Mouse (Mus musculus): ENCODE measurements at regions not wholly inside any gene's neighbourhood (a gene's known extent, or its start where the extent isn't known, plus 50 kb on each side); places are given as distances from the start of the nearest gene placed in this dataset.

DNA sequence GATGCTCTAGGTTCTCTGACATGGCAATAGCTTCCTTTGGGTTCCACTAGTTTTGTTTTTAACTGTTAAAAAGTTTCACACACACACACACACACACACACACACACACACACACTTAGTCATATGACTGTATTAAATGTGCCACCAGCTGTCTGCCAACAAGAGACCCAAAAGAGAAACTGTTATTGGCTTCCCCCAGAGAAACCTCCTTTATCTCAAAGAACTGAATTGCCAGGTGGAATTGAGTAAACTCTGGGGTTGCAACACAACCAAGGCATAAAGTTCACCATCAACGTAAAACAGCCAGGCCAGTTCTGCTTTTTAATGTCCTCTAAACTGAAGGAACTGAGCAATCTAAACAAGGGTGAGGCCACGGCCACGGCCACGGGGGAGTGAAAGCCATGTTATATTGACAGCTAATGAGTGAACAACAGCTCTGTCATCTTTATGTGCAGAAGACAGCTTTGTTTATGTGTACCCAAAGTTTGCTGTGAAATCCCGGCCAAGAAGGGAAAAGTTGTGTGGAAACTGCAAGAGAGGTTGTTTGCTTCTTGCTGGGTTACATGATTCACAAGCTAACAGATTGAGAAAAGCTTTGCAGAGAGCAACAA, 69.3 kb downstream of the Btg1 start:
- no peak for DNase-seq (ENCODE audit: low read depth, low spot score)

DNA sequence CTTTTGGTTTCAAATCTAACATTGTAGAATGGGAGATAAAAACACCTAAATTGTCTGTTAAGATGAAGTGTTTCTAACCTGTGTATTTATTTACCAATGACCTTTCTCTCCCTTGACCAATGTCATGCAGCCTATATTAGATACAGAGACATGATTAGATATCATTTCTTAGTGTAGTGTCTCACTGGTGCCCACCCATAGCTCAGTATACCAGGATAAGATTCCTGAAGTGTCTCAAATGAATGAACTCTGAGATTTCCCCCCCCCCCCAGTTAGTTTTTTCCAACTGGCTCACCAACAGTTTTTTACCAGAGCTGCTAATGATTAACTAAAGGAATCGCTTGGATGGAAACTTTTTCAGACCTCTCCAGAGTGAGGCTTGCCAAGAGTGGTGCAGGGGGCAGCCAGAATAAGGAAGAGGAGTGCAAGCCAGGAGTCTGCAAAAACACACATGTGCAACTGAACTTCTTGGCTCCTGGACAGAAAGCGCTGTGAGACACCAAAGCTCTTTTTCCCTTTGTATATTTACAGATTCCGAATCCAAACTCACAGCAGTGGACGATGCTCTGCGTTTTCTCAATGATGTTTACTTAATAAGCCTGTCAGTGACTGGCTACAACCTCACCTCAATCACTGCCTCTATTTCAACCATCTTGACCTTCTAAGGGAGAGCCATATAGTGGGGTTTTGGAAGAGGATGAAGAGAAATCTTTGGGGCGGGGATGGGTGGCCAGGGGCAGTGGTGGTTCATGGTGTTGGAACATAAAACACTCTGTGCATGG, 70.0 kb downstream of the Btg1 start:
- no peak for DNase-seq (ENCODE audit: low read depth, low spot score)

- no peak for DNase-seq (ENCODE audit: low read depth, low spot score)
These were observed 70.6 kb downstream of the Btg1 start for GRCm38 (mm10) chr10:96687441-96687772.

DNA sequence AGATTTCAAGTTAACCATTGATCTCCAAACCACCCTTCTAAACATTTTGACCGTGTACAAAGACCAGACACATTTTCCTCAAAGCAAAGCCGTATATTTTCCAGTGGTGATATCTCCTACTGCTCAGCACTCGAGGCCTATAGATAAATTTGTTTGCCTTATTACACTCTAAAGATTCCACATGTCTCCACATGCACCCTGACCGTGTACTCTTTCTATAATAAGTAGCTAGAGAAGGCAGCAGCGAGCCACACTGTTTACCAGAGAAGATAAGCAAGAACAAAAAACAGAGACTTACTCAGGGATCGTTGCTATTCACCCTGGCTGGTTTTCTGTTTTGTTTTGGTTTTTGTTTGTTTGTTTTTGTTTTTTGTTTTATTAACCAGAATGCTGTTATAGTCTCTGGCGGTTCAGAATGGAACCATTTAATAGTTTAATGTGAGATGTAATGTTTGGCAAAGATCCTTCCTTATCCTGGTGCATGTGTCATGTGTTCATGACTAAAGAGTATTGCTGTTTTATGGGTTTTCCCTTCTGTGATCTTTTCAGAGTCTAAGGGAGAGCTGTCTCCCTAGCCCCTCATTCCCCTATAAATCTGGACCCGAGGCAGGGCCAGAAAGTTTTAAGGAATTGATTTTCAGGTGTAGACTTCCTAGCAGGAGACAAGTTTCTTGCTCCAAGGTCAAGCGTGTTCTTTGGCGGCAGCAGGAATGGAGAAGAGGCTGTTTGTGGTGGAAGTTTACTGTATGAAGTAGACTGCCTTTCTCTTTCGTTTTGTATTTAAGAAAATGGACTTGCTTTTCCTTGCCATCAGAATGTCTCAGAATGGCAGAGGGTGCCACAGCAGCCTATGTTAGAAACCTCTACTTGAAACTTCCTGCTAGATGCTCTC, 73.4 kb downstream of the Btg1 start:
- DNase-seq (ENCODE audit: low read depth, low spot score), result no peak

DNA sequence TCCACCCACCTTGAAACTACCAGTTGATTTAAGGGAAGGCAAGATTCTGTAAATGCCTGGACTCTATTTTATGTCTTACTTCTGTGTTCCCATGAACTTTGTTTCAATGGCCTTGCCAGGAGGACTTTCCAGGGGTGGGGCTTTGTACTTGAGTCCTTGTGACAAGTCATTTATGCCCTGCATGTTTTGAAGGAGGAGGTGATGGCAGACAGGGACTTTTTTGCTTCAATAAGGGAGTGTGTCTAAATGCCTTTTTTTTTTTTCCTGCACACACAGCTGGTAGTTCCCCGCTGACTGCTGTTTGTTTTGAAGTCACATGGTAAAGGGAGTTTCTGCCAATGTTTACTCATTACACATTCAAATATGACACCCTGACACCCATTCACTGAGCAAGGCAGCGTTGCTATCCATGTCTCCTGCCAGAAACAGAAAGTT, 74.1 kb downstream of the Btg1 start:
- no peak for DNase-seq (ENCODE audit: low read depth, low spot score)

GRCm38 (mm10) chr10:96691319-96691870, 74.6 kb downstream of the Btg1 start:
- DNase-seq (ENCODE audit: low read depth, low spot score), result no peak

GRCm38 (mm10) chr10:96692821-96693220, 76.0 kb downstream of the Btg1 start:
- DNase-seq (ENCODE audit: low read depth, low spot score), result no peak

- no peak for DNase-seq (ENCODE audit: low read depth, low spot score)
These were observed 77.0 kb downstream of the Btg1 start for GRCm38 (mm10) chr10:96693766-96694165.

DNA sequence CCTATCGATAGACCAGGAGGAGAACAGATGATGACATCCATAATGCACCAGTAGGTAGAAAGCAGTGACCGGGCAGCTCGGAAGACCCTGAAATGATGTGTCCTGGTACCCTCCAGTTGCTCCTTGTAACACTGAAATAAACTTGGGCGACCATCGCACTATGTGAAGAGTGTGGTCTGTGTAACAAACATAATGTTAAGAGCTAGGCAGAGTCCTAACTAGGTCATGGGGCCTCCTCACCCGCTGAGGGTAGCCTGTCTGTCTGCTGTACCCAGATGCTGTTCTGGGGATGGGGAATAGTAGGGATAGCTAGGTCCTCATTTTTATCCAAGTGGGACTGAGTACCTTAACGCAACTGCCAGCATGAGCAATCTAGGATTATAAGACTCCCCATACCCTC, 79.8 kb downstream of the Btg1 start:
- no peak for DNase-seq (ENCODE audit: low read depth, low spot score)

DNA sequence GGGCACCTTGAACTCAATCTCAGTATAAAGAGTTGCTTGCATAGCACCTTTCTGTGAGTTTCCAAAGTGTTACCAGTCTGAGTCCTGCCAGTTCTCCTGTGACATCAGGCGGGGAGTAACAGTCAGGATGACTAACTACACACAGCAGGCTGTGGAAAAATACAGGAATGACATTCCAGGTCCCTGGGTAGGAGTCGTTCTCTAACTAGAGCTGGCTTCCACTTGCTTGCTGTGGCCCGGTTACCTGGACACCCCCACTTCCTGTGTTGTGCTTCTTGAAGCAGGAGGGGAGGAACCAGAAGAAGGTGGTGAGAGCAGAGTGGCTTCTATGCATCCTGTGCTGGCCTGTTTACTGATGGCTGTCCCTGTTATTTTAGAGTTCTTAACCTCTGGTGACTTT, 81.0 kb downstream of the Btg1 start:
- peak; percentile 32 for DNase-seq (ENCODE audit: low read depth, low spot score)

DNA sequence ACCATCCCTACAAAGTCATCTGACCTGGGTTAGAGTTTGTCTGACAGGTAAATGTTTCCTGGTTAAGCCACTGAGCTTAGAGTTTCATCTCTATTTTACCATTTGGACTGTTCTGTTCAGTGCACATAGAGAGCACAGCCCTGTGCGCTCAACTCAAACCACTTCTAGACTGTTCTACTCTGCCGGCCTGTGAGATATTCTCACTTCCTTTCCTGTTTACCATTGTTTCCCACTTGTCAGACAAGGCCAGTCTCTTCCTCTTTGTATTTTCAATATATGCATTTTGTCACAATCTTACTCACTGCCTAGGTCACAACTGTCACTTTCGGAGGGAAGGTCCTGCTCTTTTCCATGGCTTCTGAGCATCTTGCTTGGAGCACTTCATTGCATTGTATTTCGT, 89.8 kb downstream of the Btg1 start:
- no peak for DNase-seq (ENCODE audit: low read depth, low spot score)

GRCm38 (mm10) chr10:96708471-96708870, 91.7 kb downstream of the Btg1 start:
- DNase-seq (ENCODE audit: low read depth, low spot score), result no peak

GRCm38 (mm10) chr10:96709698-96710356, 93.0 kb downstream of the Btg1 start:
- no peak for DNase-seq (ENCODE audit: low read depth, low spot score)

- no peak for DNase-seq (ENCODE audit: low read depth, low spot score)
These were observed 95.2 kb downstream of the Btg1 start for GRCm38 (mm10) chr10:96711993-96712392.

- DNase-seq (ENCODE audit: low read depth, low spot score), result no peak
These were observed 97.9 kb downstream of the Btg1 start for GRCm38 (mm10) chr10:96714702-96715101.

DNA sequence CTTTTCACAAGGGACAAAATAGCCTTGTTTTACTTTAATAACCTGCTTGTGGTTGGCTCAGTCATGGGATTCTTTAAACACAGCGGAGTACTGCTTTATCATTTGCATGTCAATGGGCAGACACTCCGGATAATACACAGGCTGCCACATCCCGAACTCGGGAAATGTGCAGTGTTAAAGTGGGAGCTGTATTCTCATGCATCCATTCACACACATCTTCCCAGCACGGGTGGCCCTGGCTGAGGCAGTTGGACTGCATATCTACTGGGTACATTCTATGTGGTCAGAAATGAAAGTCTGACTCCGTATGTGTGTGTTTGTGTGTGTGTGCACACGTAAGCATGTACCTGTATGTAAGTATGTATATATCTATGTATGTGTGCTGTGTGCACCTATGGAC, 100.5 kb downstream of the Btg1 start:
- DNase-seq (ENCODE audit: low read depth, low spot score), result peak; percentile 50

DNA sequence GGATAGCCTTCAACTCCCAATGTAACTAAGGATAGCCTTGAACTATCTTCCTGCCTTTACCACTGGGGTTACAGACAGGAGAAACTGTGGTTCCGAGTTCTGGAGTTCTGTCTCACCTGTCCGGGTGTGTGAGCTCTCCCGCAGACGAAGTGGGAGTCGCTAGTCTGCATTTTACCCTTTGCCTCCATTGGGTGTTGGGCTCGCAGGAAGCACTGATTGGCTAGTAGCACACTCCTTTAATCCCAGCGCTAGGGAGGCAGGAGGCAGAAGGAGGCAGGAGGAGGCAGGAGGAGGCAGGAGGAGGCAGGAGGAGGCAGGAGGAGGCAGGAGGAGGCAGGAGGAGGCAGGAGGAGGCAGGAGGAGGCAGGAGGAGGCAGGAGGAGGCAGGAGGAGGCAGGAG, 101.9 kb downstream of the Btg1 start:
- peak; percentile 78 for DNase-seq (ENCODE audit: low read depth, low spot score)

- no peak for DNase-seq (ENCODE audit: low read depth, low spot score)
These were observed 103.5 kb downstream of the Btg1 start for GRCm38 (mm10) chr10:96720281-96720711.

DNA sequence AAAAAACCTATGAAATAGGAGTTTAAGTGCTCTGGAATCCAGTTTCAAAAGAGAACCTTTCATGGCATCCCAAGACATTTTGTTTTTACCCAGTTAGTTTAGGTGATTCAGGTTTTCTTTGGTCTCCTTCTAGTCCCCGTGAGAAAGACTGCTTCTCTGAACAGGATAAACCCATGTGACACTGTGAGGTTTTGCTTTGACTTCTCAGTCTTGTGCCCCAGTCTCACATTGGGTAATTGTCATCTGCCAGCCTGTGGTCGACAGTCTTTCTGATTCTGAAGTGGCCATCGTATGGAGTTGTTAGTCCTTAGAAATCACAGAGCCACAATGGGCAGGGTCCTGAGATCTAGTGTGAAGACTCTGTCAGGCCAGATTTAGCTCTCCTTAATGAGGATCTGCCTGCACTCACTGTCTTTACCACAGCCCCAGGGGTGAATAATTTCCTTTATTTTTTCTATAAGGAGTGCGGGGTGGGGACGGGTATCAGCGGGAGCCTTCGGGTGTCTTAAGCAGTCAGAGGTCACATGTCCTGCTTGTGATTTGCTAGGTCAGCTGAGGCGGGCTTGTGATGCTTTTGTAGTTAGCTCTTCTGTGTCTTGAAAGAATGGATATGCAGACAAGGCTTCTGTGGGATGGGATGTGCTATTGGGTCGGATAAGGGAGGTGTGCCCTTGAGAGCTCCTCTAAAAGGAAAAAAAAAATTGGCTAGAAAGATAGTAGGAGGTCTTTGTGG, 104.3 kb downstream of the Btg1 start:
- peak; percentile 89 for DNase-seq (ENCODE audit: low read depth, low spot score)

DNA sequence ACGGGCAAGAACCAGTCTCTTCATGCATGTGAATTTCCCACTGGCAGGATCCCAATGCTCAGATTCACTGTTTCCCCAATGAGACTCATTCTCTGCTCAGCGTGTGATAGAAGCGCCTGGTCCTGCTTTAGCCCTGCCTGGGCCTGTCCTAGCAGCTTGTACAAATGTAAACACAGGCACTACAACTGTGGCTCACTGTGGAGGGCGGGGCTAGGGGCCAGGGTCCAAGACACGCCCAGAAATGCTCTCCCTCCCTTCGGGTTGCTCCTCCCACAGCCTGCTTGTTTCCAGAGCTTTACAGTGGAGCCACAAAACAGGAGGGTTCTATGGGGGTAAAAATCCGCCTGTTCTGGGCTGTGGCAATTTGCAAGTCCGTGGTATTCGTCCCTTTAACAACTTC, 105.7 kb downstream of the Btg1 start:
- peak; percentile 95 for DNase-seq (ENCODE audit: low read depth, low spot score)

DNA sequence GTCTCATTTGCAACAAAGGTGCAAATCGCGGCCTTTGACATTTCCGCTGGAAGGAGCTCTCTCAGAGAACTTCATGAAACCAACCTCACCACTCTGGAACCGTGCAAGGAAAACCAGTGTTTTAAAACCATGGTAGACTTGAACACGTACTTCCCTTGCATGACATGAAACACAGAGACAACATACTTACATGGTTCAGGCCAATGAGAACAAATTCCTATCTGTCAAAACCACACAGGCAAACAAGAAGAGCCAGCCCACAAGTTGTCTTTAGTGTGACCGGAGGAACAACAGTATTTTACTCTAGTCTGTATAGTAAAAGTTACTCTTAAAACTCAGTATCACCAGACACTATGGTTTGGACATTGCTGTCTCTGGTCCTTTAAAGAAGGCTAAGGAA, 106.3 kb downstream of the Btg1 start:
- DNase-seq (ENCODE audit: low read depth, low spot score), result no peak
